Mouse (Mus musculus) kidney, adult 11 months (tissue): Measurements from ENCODE around the gene Ralgapa1.
"Not testable (repeated sequence)": the region's sequence is repeated elsewhere in the genome, so short reads cannot be mapped to it uniquely, and the experiment has no call there.

Experiments used
- DNase-seq: peaks from one replicate; pipeline ENCODE4 v3.0.0; 2022

Ralgapa1 gene

GRCm38 (mm10) chr12:55798745-55799144, 22.2 kb downstream of the Ralgapa1 start:
- no peak for DNase-seq

DNA sequence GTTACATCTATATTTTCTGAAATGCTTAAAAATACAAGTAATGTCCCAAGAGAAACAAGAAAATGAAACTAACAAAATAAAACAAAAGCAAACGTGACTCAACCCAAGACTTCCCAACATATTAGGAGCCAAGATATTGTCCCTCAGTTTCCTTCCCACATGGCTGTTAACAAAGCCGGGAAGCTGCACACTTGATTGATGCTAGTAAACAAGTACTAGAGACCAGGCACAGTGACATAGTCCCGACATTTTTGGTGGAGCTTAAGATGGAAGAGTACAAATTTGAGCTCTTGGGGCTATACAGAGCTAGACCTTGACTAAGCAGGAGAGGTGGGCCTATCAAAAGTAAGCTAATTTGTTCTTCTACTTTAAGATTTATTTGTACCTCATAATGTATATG, 23.9 kb downstream of the Ralgapa1 start:
- no peak for DNase-seq

GRCm38 (mm10) chr12:55794485-55794884, 26.5 kb downstream of the Ralgapa1 start:
- not testable (repeated sequence) for DNase-seq

DNA sequence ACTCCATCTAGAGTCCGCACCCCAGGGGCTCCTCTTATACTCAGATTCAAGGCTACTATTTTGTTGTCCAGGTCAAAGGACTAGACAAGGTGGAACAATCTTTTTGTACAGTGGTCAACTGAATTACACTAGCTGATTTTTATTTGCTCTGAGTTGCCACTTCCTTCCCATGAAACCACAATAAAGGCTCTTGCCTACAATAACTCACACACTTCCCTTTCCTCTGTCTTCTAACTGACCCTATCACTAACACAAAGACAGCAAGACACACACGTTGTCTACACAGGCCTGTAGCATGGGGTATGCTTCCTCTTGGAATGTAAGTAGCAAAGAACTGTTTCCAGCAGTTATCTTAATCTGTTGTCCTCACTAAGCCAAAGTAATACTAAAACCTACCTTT, 35.7 kb downstream of the Ralgapa1 start:
- DNase-seq: no peak

- no peak for DNase-seq
These were observed 38.3 kb downstream of the Ralgapa1 start for GRCm38 (mm10) chr12:55782662-55783061.

GRCm38 (mm10) chr12:55778301-55778700, 42.7 kb downstream of the Ralgapa1 start:
- DNase-seq: peak; percentile 12

DNA sequence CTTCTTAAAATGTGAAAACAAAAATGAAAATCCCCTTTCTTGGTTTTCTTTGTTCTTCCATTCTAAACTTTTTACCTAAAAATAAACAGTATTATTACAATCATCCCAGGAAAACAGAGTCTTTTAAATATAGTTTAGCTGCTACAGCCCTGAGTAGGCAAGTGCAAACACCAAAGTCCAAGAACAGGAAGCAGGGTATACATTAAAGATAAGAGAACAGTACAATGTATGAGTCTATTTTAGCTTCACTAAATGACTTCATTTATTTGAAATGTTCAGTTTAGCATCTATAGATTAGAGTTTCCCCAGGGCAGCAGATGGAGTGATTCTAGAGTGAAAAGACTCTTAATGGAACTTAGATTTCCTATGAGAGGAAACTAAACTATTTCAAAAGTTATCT, 43.6 kb downstream of the Ralgapa1 start:
- DNase-seq: no peak

DNA sequence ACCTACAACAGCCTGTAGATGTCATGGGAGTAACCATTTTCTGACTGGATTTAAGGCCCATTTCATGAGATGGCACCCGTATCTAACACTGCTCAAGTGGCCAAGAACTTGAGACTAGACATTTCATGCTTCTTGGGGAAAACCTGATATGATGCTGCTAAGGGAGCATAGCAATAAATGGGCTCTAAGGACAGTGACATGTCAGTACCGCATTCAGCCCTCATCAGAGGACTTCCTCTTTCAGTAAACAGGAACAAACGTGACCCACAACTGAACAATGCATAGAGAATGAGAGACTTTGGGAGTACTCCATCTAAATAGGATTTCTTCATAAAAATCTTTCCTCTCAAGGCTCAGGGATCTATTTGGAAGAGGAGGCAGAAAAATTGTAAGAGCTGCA, 46.7 kb downstream of the Ralgapa1 start:
- DNase-seq: no peak

GRCm38 (mm10) chr12:55720319-55720718, 100.6 kb downstream of the Ralgapa1 start:
- DNase-seq: no peak

- no peak for DNase-seq
These were observed 115.1 kb downstream of the Ralgapa1 start for GRCm38 (mm10) chr12:55705881-55706280.

- no peak for DNase-seq
These were observed 154.3 kb downstream of the Ralgapa1 start for GRCm38 (mm10) chr12:55666699-55667098.

GRCm38 (mm10) chr12:55663194-55663593, 157.8 kb downstream of the Ralgapa1 start:
- DNase-seq: not testable (repeated sequence)

- DNase-seq: no peak
These were observed 172.9 kb downstream of the Ralgapa1 start for GRCm38 (mm10) chr12:55648011-55648525.

DNA sequence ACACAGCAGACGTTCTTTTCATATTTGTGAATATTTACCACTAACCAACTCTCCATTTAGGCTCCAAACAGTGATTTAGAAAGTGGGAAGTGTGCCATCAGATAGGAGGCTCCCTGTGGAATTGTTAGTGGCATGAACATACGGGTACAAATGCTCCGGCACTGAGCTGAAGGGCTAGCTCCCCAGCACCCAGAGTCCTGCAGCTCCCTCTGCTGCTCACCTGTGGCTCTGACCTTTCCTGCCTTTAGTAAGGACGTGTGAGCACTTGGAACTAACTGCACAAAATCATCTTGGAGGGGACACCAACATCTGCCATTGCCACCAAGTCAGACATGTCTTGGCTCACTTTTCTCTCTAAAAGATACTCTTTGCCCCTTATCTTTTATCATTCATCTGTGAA, 194.3 kb downstream of the Ralgapa1 start:
- no peak for DNase-seq

GRCm38 (mm10) chr12:55623254-55623653, 197.7 kb downstream of the Ralgapa1 start:
- no peak for DNase-seq

- no peak for DNase-seq
These were observed 198.2 kb downstream of the Ralgapa1 start for GRCm38 (mm10) chr12:55622615-55623245.

DNA sequence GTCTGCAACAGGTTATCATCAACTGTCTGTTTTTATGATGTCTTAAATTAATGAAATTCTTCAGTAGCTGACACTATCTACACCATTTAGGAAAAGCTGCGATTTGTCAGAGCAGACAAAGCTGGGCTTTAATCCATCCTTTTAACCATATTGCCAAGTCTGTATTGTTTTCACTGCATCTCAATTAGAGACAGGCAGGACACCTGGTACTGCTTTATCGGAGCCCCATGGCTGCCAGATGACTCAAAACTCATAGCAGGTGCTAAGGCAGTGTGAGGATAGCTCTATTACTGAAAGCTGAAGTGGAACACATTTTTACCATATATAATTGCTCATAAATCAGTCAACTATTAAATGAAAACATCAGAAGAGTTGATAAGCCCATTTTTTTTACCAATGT, 200.6 kb downstream of the Ralgapa1 start:
- DNase-seq: no peak

DNA sequence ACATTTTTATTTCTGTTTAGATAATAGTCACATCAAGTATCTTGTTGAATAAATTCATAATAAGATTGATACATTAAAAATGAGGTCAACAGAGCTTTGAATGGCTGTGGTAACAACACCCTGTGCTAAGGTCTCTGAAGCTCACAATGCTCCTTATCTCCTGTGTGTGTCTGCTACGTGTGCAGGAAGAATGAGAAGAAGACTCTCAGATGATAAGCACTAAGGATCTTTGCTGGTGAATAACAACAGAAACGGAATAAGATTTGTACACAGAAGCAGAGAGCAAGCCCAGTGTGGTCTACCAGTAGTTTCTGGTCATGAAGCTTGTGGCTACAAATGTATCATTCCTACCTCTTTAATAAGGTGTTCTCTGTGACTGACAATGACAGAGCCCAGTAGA, 210.2 kb downstream of the Ralgapa1 start:
- no peak for DNase-seq

- DNase-seq: no peak
These were observed 213.1 kb downstream of the Ralgapa1 start for GRCm38 (mm10) chr12:55607902-55608301.

DNA sequence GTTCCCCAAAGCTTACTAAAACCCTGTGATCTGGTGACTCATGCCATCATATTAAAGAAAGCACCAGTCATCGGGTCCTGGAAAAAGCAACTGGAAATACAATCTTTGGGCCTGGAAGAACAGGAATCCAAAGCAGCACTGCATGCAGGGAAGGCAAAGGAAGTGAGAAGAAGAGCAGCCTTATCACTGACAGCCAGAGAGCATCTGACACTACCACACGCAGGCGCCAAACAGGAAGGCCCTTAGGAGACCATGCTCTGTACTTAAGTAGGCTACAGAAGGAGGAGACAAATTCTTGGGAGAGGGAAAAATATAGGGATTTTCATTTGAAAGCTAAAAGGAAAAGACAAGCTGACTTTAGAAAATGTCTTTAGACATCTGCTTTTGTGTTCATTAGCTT, 216.6 kb downstream of the Ralgapa1 start:
- DNase-seq: no peak

DNA sequence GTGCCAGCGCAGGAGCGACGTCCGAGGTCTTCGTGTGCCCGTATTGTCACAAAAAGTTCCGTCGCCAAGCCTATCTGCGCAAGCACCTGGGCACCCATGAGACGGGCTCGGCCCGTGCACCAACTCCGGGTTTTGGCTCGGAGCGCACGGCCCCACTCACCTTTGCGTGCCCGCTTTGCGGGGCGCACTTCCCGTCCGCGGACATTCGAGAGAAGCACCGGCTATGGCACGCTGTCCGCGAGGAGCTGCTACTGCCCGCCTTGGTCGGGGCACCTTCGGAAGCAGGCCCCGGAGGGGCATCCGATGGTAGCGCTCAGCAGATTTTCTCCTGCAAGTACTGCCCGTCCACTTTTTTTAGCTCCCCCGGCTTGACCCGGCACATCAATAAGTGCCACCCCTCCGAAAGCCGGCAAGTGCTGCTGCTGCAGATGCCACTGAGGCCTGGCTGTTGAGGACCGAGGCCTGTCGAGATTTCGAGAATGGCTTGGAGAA, 220.4 kb downstream of the Ralgapa1 start:
- DNase-seq: no peak

GRCm38 (mm10) chr12:55599639-55600502, 221.1 kb downstream of the Ralgapa1 start:
- peak; percentile 21 for DNase-seq

DNA sequence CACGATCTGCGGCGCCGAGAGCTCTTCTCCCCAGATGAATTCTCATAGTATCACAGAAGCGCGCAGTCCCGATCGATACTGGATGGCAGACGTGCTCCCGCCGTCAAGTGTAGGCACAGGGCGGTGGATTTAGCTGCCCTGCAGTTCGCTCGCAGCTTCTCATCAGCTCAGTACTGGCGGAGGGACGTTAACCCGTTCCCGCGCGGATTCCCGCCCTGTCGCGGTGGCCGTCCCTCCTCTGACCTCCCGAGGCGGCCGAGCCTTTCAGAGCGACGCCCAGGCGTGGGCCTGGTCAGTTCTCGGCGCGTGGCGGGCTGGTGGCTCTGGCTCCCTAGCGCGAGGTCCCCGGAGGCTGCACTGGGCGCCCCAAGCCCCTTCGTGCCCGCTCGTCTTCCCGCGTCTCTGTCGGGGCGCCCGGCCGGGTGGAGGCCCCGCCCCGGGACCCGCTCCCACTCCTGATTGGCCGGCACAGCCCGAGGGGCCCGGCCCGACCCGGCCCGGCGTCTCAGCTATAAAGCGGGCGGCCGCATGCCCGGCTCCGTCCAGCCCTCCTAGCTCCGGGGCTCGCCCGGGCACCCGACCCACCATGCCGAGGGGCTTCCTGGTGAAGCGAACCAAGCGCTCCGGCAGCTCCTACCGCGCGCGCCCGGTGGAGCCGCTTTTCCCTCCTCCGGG, 221.9 kb downstream of the Ralgapa1 start, which contains the start of gene Insm2:
Gene Insm2 (plus strand): TSS at position 541 of the 675 bp plus-strand sequence.
- DNase-seq: no peak
